8 mouse cellular contexts compared by ENCODE assay signal in the genomic region with DNA sequence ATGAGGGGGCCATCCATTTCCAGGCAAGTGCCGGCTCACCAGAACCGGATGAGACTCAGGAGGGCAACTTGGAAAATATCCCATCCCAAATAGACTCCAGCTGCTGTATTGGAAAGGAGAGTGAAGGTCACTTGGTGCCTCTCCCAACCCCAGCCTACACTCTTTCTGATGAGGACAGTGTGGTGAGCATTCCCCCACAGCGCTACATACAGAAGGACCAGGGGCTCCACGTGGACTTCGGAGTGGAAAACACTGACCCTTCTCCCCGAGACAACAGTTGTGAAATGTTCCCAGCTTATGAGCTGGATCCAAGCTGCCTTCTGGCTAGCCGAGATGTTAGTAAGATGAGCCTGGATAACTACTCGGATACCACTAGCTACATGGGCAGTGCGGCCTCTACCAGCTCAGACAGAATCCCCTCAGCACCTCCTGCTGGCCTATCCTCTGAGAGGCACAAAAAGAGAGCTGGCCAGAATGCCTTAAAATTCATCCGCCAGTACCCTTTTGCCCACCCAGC. TPM values are rescaled to one million over a fixed set of nuclear protein-coding genes. Genes with fewer than 3 reads are reported as not detected.
DNase-seq lines count a peak whose midpoint lies in the region; ATAC-seq and TF ChIP-seq lines count a peak whose summit lies in the region.

No protein-coding gene starts in this region.

- no peak for ATAC-seq in heart, postnatal 0 days (ENCODE audit: insufficient read depth, low read depth)
- no peak for ATAC-seq in frontal cortex, adult (ENCODE audit: low TSS enrichment)

- H3K9ac ChIP-seq in ES-Bruce4 (ENCODE audit: low read depth, poor library complexity, severe bottlenecking), result no peak overlapping the region
- H3K9ac ChIP-seq in heart, postnatal 0 days (replicated peaks; ENCODE audit: low read depth, low read length), result peak overlapping the region; percentile 21; the same call in 1 of the 2 replicates

- TF ChIP-seq EP300 in ES-Bruce4 (IDR thresholded peaks at IDR 0.05; ENCODE audit: insufficient read depth, low read depth, low read length), result no peak
- TF ChIP-seq EP300 in heart, postnatal 0 days (IDR thresholded peaks at IDR 0.05; ENCODE audit: low read depth), result no peak

- no peaks in the 10 kb centered on the region for H3K9me3 ChIP-seq in ES-Bruce4 (replicated peaks; ENCODE audit: control insufficient read depth, insufficient read depth, low read length, poor library complexity, severe bottlenecking)
- H3K9me3 ChIP-seq in heart, postnatal 0 days (replicated peaks; ENCODE audit: control insufficient read depth, low read length), result no peaks in the 10 kb centered on the region

- peak; percentile 29 for DNase-seq in gastrocnemius, postnatal 25 days
- DNase-seq in gastrocnemius, postnatal 36 days, result no peak
- no peak for DNase-seq in heart, postnatal 0 days (ENCODE audit: low spot score)
- peak; percentile 17 for DNase-seq in lung, postnatal 14 days
- DNase-seq in frontal cortex, postnatal 14 days (ENCODE audit: low spot score in 2 of 2), result no peak
- no peak for DNase-seq in frontal cortex, postnatal 36 days (ENCODE audit: low spot score in 2 of 2)

- H3K4me2 ChIP-seq in heart, postnatal 0 days (ENCODE audit: low read depth, low read length), result peak overlapping the region; percentile 53

- TF ChIP-seq CTCF in ES-Bruce4 (IDR thresholded peaks at IDR 0.05; ENCODE audit: low read depth, low read length), result no peak
- no peak for TF ChIP-seq CTCF in heart, postnatal 0 days (IDR thresholded peaks at IDR 0.05; ENCODE audit: low read depth)

- no peaks in the 10 kb centered on the region for H3K27me3 ChIP-seq in ES-Bruce4 (ENCODE audit: control insufficient read depth, insufficient read depth, low read length, poor library complexity, severe bottlenecking)
- no peaks in the 10 kb centered on the region for H3K27me3 ChIP-seq in heart, postnatal 0 days (ENCODE audit: control insufficient read depth, insufficient read depth, low read length)

- no peak for TF ChIP-seq POLR2A in ES-Bruce4 (IDR thresholded peaks at IDR 0.05; ENCODE audit: insufficient read depth, low read length)

- peak overlapping the region; percentile 26; the same call in 1 of the 2 replicates for H3K4me3 ChIP-seq in ES-Bruce4 (ENCODE audit: low read depth, low read length)
- peak overlapping the region; percentile 20 for H3K4me3 ChIP-seq in heart, postnatal 0 days (ENCODE audit: low read depth, low read length)

- intact Hi-C loops in gastrocnemius, postnatal 36 days (cut with DNase I), result loop anchor here (5.0 kb wide), 2 partner anchors 47 to 82 kb away; partner anchors contain the start of gene Llgl1

- H3K4me1 ChIP-seq in ES-Bruce4 (ENCODE audit: control insufficient read depth, insufficient read depth, low read length), result no peaks in the 10 kb centered on the region
- peaks cover 58% of the 10 kb centered on the region for H3K4me1 ChIP-seq in heart, postnatal 0 days (ENCODE audit: control insufficient read depth, insufficient read depth)

- 78% methylated on average over 10 of the region's 10 CpGs for WGBS in heart, postnatal 0 days

- peaks cover 35% of the 10 kb centered on the region for H3K36me3 ChIP-seq in ES-Bruce4 (ENCODE audit: control insufficient read depth, insufficient read depth, low read length, poor library complexity, severe bottlenecking)
- peaks cover 22% of the 10 kb centered on the region for H3K36me3 ChIP-seq in heart, postnatal 0 days (replicated peaks; ENCODE audit: control insufficient read depth, insufficient read depth, low read length)

- H3K27ac ChIP-seq in ES-Bruce4 (ENCODE audit: insufficient read depth, low read length), result no peak overlapping the region
- H3K27ac ChIP-seq in heart, postnatal 0 days (ENCODE audit: low read depth), result no peak overlapping the region

RNA-seq across cellular contexts. Expression of gene Smcr8, which starts 2.4 kb away (rescaled TPM):
- 10 to 100 TPM; 13.4 to 15.3 TPM for total RNA-seq in gastrocnemius, postnatal 25 days (2021)
- 10 to 100 TPM; 12.6 to 19.2 TPM for total RNA-seq in gastrocnemius, postnatal 36 days (2021)
- polyA plus RNA-seq in ES-Bruce4 (2011; ENCODE audit: insufficient read depth, insufficient read length, low read depth, missing spikeins), result 18.4 and 20.0 TPM in 2 replicates
- 7.6 and 8.2 TPM in 2 replicates for total RNA-seq in heart, postnatal 0 days (2014; rRNA removed; ENCODE audit: low replicate concordance)
- polyA plus RNA-seq in heart, postnatal 0 days (2015; fragmentation: Nextera tagmentation; extraction: Ambion mirVana), result 2.0 and 2.1 TPM in 2 replicates

RNA-seq across cellular contexts. Expression of gene Top3a, which starts 2.6 kb away (rescaled TPM):
- 1 to 10 TPM; 3.2 to 3.3 TPM for total RNA-seq in gastrocnemius, postnatal 25 days (2021)
- total RNA-seq in gastrocnemius, postnatal 36 days (2021), result 1 to 10 TPM; 3.2 to 4.5 TPM
- polyA plus RNA-seq in ES-Bruce4 (2011; ENCODE audit: insufficient read depth, insufficient read length, low read depth, missing spikeins), result 19.6 and 20.4 TPM in 2 replicates
- 7.3 and 8.8 TPM in 2 replicates for total RNA-seq in heart, postnatal 0 days (2014; rRNA removed; ENCODE audit: low replicate concordance)
- polyA plus RNA-seq in heart, postnatal 0 days (2015; fragmentation: Nextera tagmentation; extraction: Ambion mirVana), result 3.8 and 4.4 TPM in 2 replicates

RNA-seq across cellular contexts. Expression of gene Shmt1, which starts 31.8 kb away (rescaled TPM):
- total RNA-seq in gastrocnemius, postnatal 25 days (2021), result 10 to 100 TPM in 1 of 2 experiments, 1 to 10 TPM in 1; 9.1 to 12.2 TPM
- 10 to 100 TPM; 12.9 to 13.6 TPM for total RNA-seq in gastrocnemius, postnatal 36 days (2021)
- polyA plus RNA-seq in ES-Bruce4 (2011; ENCODE audit: insufficient read depth, insufficient read length, low read depth, missing spikeins), result 99.2 and 113 TPM in 2 replicates
- total RNA-seq in heart, postnatal 0 days (2014; rRNA removed; ENCODE audit: low replicate concordance), result 34.6 and 77.7 TPM in 2 replicates
- polyA plus RNA-seq in heart, postnatal 0 days (2015; fragmentation: Nextera tagmentation; extraction: Ambion mirVana), result 25.2 and 26.7 TPM in 2 replicates

RNA-seq across cellular contexts. Expression of gene Dhrs7b, which starts 50.7 kb away (rescaled TPM):
- total RNA-seq in gastrocnemius, postnatal 25 days (2021), result 10 to 100 TPM; 19.1 to 22.0 TPM
- 10 to 100 TPM; 19.1 to 21.1 TPM for total RNA-seq in gastrocnemius, postnatal 36 days (2021)
- 20.9 and 24.0 TPM in 2 replicates for polyA plus RNA-seq in ES-Bruce4 (2011; ENCODE audit: insufficient read depth, insufficient read length, low read depth, missing spikeins)
- total RNA-seq in heart, postnatal 0 days (2014; rRNA removed; ENCODE audit: low replicate concordance), result 20.7 and 28.4 TPM in 2 replicates
- 22.9 and 27.8 TPM in 2 replicates for polyA plus RNA-seq in heart, postnatal 0 days (2015; fragmentation: Nextera tagmentation; extraction: Ambion mirVana)

RNA-seq across cellular contexts. Expression of gene Mief2, which starts 51.5 kb away (rescaled TPM):
- 10 to 100 TPM; 73.9 to 91.2 TPM for total RNA-seq in gastrocnemius, postnatal 25 days (2021)
- total RNA-seq in gastrocnemius, postnatal 36 days (2021), result 10 to 100 TPM; 70.1 to 91.0 TPM
- 7.1 and 9.4 TPM in 2 replicates for polyA plus RNA-seq in ES-Bruce4 (2011; ENCODE audit: insufficient read depth, insufficient read length, low read depth, missing spikeins)
- 26.5 and 27.4 TPM in 2 replicates for total RNA-seq in heart, postnatal 0 days (2014; rRNA removed; ENCODE audit: low replicate concordance)
- polyA plus RNA-seq in heart, postnatal 0 days (2015; fragmentation: Nextera tagmentation; extraction: Ambion mirVana), result 19.5 and 20.4 TPM in 2 replicates

Comparison
In these comparisons a context has a peak if more than half of its experiments do, and no peak if none do; other contexts are left out.
1. DNase-seq: peak in gastrocnemius, postnatal 25 days (single experiment) and lung, postnatal 14 days (single experiment); none in gastrocnemius, postnatal 36 days (0 of 2), heart, postnatal 0 days (single experiment), frontal cortex, postnatal 14 days (0 of 2) and frontal cortex, postnatal 36 days (0 of 2).